Mouse (Mus musculus): ENCODE results near the gene Ifi213. TPM values are rescaled to one million over a fixed set of nuclear protein-coding genes. Genes with fewer than 3 reads are reported as not detected.
"Not testable (repeated sequence)": the region's sequence is repeated elsewhere in the genome, so short reads cannot be mapped to it uniquely, and the experiment has no call there.

The Ifi213 gene
- polyA plus RNA-seq (2012; rRNA removed), result 0.05 TPM in 1 of 2 replicates, not detected in the other

GRCm38 (mm10) chr1:173598838-173599494, at the start of gene Ifi213:
Ifi213 (minus strand) TSS chr1:173599274.
- DNase-seq (ENCODE audit: low read depth), result not testable (repeated sequence)

GRCm38 (mm10) chr1:173645393-173645792, 46.3 kb upstream of the Ifi213 start:
- no peak for DNase-seq (ENCODE audit: low read depth)
- TF ChIP-seq POLR2A (IDR thresholded peaks at IDR 0.05; ENCODE audit: borderline replicate concordance, extremely low read depth, insufficient read depth, insufficient read length, poor library complexity, severe bottlenecking), result no peak
- TF ChIP-seq CTCF (IDR thresholded peaks at IDR 0.05; ENCODE audit: borderline replicate concordance, extremely low read depth, insufficient read depth, insufficient read length), result no peak

DNA sequence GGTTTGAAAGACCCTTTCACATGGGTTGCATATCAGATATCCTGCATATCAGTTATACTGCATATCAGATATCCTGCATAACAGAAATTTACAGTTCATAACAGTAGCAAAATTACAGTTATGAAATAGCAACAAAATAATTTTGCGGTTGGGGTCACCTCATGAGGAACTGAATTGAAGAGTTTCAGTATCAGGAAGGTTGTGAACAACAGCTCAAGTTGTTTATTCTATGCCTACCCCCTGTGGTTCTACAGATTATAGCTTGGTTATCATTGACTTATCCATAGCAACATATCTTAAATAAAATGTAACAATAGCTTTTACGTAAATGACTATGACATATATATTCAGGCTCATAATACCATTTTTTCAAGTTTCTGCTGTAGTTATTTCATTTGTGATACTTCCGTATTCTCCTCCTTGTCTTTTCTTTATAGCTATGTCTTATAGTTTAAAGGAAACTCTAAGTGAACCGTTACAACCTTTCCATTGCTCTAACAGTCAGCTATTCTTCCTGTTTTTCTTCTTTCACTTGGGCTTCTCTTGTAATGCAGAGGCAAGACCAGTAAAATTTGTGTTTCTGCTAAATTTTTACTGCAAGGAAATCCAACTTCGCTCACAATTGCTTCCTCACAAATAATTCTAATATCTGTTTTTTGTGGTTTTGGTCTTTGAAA, 35.0 kb upstream of the Ifi213 start:
- no peak for DNase-seq (ENCODE audit: low read depth)
- TF ChIP-seq POLR2A (IDR thresholded peaks at IDR 0.05; ENCODE audit: borderline replicate concordance, extremely low read depth, insufficient read depth, insufficient read length, poor library complexity, severe bottlenecking) (no peak), CTCF (IDR thresholded peaks at IDR 0.05; ENCODE audit: borderline replicate concordance, extremely low read depth, insufficient read depth, insufficient read length) (no peak)

DNA sequence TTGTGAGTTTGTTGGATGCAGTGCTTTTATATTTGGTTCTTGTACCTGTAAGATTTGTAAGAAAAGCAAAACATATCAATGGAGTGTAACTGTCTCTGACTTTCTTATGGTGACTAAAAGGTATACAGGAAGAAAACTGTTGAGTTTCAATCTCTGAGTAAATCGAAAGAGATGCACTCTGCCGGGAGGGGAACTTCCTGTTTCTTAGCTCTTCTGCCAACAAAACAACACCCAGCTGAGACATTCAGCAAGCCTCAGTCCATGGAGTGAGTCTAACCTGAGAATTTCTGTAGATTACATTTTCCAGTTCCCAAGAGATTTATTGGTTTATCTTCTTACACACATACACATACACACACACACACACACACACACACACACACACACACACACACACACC, 31.5 kb upstream of the Ifi213 start, which contains the start of gene Ifi209:
TSS of gene Ifi209 (plus strand) at position 296 of the 400 bp plus-strand sequence.
- DNase-seq (ENCODE audit: low read depth), result not testable (repeated sequence)

GRCm38 (mm10) chr1:173626686-173627085, 27.6 kb upstream of the Ifi213 start:
- TF ChIP-seq POLR2A (IDR thresholded peaks at IDR 0.05; ENCODE audit: borderline replicate concordance, extremely low read depth, insufficient read depth, insufficient read length, poor library complexity, severe bottlenecking) (no peak), CTCF (IDR thresholded peaks at IDR 0.05; ENCODE audit: borderline replicate concordance, extremely low read depth, insufficient read depth, insufficient read length) (no peak)
- DNase-seq (ENCODE audit: low read depth), result no peak

DNA sequence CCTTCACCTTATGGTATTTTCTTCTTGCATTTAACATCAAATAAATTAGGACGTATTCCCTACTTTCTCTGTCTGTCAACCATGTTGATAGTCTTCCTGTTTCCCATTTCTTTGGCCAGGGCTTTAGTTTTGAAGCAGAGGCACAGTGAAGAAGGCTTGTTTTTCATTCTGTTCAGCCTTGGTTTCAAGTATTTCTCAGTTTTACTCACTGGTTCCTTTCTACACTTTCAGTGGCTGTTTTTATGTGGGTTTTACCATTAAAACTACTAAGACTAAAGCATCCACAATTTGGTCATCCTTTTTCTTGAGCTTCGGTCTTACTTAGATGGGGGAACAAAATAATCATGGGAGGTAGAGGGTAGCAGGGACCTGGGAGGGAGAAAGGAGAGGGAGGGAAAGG, 25.0 kb upstream of the Ifi213 start:
- no peak for TF ChIP-seq CTCF (IDR thresholded peaks at IDR 0.05; ENCODE audit: borderline replicate concordance, extremely low read depth, insufficient read depth, insufficient read length)
- TF ChIP-seq POLR2A (IDR thresholded peaks at IDR 0.05; ENCODE audit: borderline replicate concordance, extremely low read depth, insufficient read depth, insufficient read length, poor library complexity, severe bottlenecking), result no peak
- no peak for DNase-seq (ENCODE audit: low read depth)

DNA sequence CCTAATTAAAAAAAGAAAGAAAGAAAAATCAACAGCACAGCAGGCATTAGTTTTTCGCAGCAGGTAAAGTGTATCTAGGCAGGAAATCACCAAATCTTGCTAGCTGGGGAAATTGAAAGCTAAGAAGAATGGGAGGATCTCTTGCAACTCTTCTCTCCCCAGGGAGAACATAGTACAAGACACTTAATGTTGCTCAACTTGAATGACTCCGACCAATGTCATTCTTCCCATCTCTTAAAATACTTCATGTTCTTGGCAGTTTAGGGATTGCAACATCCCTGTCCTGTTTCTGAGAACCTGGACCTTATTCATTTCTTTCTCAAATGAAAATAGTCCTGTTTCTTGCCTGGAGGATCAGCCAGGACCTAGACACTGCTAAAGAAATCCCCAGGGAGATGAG, 23.1 kb upstream of the Ifi213 start:
- DNase-seq (ENCODE audit: low read depth), result not testable (repeated sequence)

DNA sequence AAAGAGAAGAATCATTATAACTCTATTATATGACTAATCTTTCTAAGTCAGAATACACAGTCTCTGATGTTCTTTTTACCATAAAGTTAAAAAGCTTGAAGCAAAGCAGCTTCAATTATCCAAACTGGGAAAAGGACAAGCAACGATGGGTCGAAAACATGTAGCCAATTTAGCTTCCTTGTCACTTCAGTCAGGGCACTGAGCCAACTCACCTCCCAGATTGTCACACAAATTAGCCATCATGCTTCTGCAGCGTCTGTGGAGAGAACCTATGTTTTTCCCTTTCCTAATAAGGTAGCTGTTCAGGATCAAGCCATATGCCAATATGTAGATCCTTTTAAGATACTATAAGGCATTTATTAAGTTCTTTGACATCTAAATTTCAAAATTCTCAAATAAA, 11.2 kb upstream of the Ifi213 start:
- peak; percentile 37 for DNase-seq (ENCODE audit: low read depth)

DNA sequence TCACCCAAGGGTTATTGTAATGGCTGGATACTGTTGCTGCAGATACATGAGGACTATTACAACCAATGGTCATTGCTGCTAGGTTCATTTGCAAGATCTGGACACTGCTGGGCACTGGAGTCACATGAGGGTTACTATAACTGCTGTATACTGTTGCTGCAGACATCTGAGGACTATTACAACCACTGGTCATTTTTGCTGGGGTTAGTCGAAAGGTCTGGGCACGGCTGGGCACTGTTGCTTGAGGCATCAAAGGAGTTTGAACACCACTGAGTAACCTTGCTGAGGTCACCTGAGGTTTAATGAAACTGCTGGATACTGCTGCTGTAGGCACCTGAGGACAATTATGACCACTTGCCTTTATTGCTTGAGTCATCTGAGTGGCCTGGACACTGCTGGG, 9.4 kb downstream of the Ifi213 start:
- not testable (repeated sequence) for DNase-seq (ENCODE audit: low read depth)

DNA sequence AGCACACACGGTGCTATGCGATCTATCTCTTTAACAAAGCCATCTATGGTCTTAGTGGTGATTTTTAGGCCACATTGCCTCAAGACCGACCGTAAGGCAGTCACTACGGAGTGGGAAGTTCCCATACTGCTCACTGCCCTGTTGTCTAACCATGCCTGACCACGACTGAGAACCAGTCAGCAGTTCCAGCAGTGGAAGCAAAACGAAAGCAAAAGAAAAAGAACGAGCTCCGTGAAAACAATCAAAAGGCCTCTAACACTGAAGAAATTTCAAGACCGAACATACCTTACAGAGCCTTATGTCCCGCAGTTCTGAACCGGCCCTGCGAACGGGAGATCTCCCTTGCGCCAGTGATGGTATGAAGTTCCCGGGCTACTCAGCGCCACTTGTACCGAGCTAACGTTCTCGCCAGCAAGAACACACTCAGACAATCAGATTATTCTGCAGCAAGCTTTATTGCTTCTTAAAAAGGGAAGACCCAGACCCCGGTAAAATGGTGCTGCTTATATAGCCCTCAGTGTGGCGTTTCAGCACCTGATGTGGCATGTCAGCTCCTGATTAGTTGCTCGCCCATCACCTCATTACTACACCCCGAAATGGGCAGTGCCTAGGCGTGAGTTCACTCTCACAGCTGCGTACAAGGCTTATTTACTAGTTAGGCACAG, 19.0 kb downstream of the Ifi213 start:
- no peak for TF ChIP-seq POLR2A (IDR thresholded peaks at IDR 0.05; ENCODE audit: borderline replicate concordance, extremely low read depth, insufficient read depth, insufficient read length, poor library complexity, severe bottlenecking)
- TF ChIP-seq CTCF (IDR thresholded peaks at IDR 0.05; ENCODE audit: borderline replicate concordance, extremely low read depth, insufficient read depth, insufficient read length), result no peak
- DNase-seq (ENCODE audit: low read depth), result no peak

DNA sequence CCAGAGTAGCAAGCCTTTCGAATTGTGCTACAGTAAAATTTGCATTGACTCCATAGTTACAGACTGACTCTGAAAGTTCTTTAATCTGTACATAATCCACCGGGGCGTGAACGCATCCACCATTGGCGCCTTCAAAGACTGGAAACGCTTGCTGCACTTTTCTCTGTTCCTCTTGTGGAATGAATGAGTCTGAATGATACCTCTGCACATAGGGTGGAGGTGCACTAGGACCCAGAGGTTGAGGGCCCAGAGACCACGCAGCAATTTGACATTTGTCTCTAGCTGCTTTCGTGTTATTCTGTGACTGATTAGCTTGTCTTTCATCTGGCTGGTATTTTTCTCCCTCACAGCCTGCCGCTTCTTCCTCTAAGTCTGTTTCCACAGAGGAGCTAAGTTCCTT, 20.0 kb downstream of the Ifi213 start:
- TF ChIP-seq POLR2A (IDR thresholded peaks at IDR 0.05; ENCODE audit: borderline replicate concordance, extremely low read depth, insufficient read depth, insufficient read length, poor library complexity, severe bottlenecking) (no peak), CTCF (IDR thresholded peaks at IDR 0.05; ENCODE audit: borderline replicate concordance, extremely low read depth, insufficient read depth, insufficient read length) (no peak)
- no peak for DNase-seq (ENCODE audit: low read depth)

DNA sequence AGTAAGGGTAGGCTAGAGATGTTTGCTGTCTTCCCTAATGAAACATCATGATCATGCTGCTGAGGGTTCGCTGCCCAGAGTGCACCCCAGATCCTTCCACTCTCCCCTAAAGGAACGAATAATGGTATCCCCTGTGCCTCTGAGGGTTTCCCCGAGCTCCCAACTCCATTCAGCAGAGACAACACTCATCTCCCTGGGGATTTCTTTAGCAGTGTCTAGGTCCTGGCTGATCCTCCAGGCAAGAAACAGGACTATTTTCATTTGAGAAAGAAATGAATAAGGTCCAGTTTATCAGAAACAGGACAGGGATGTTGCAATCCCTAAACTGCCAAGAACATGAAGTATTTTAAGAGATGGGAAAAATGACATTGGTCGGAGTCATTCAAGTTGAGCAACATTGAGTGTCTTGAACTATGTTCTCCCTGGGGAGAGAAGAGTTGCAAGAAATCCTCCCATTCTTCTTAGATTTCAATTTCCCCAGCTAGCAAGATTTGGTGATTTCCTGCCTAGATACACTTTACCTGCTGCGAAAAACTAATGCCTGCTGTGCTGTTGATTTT, 48.5 kb downstream of the Ifi213 start:
- DNase-seq (ENCODE audit: low read depth), result not testable (repeated sequence)

- not testable (repeated sequence) for DNase-seq (ENCODE audit: low read depth)
Measured at GRCm38 (mm10) chr1:173548798-173549197, 50.3 kb downstream of the Ifi213 start.

GRCm38 (mm10) chr1:173535791-173536190, 63.3 kb downstream of the Ifi213 start, which contains the start of gene Ifi214:
Ifi214 (minus strand) TSS chr1:173535957.
- not testable (repeated sequence) for DNase-seq (ENCODE audit: low read depth)

All from brain, embryonic 14.5 days (tissue).